Mouse (Mus musculus) gastrocnemius, postnatal 25 days (tissue): ENCODE data around the gene Stat5b. TPM values are rescaled to one million over a fixed set of nuclear protein-coding genes. Genes with fewer than 3 reads are reported as not detected.

Source experiments
- DNase-seq: peaks from one replicate; pipeline ENCODE4 v3.0.0; 2022
- total RNA-seq, 2 experiments: library from RNA; stranded (reverse); gene quantifications; 1 replicate in 1 of 2; 2 replicates in 1 of 2; pipeline ENCODE4 v1.2.3; 2021

The Stat5b gene
- total RNA-seq, 2 experiments from 2014 or later, result 93.2 to 126 TPM

DNA sequence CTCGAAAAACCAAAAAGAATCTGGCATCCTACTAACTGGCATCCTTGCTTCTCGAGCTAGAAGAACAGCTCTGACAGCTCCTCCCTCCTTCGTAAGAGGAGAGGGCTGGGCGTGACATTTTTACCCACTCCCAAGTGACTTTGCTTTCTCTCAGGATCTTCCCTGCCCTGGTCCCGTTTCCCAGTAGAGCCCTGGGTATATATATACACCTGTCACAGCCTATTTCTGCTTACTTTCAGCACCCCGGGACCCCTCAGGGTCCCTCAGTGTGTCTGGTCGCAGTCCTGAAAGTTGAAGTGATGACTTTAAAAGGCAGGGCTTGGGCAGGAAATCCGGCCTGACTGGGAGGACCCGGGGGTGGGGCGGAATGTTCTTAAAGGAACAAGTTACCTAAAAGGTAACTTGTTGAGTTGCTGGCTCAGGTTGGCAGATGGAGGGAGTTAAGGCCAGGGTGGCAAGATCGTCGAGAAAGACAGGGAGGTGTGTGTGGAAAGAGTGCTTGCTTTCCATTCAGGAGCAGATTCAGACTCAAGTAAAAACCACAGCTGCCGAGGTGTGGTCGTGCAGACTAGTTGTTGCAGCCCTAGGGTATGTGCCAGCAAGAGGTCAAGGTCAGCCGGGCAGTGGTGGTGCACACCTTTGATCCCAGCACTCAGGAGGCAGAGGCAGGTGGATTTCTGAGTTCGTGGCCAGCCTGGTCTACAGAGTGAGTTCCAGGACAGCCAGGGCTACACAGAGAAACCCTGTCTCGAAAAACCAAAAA, 79.7 kb downstream of the Stat5b start, which contains the start of gene Ghdc:
Ghdc (minus strand) TSS at position 312 of the 763 bp plus-strand sequence.
- peak; percentile 82 for DNase-seq

DNA sequence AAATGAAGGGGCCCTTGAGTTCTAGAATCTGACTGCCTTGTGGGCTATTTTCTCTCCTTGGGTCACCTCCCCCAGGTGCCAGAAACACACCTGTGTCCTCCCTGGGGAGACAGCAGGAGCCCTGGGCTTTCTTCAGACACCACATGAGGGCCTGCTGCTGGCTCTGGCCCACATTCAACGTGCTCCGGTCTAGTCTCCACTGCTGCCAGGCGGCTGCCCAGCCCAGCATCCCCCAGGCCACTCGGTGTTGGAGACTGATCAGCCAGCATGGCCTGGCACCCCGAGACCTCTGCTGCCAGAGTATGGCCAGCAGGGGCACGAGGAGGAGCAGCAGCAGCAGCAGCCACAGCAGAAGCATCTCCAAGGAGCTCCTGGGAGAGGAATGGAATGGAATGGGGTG, 80.5 kb downstream of the Stat5b start:
- DNase-seq, result no peak

DNA sequence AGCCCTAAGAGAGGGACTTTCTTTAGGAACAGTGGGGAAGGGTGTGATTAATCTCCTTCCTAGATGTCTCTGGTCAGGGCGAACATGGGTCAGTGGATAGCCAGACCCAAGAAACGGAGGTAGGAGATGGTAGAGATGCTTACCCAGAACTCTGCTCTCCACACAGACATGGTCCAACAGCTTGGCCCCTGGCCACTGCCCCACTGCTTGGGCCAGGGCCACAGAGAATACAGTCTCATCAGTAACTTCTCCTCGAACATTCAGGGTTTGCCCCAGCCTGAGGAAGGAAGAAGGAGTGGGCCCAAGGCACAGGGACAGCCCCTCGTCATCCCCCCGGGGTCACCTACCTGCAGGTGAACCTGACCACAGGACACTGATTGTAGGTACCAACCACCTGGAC, 82.7 kb downstream of the Stat5b start:
- no peak for DNase-seq

GRCm38 (mm10) chr11:100766726-100767125, 83.8 kb downstream of the Stat5b start:
- DNase-seq, result no peak

GRCm38 (mm10) chr11:100762831-100763230, 87.7 kb downstream of the Stat5b start, which contains the start of gene Hcrt:
TSS of gene Hcrt (minus strand) at chr11:100762931.
- no peak for DNase-seq

- DNase-seq, result peak; percentile 82
Observed at GRCm38 (mm10) chr11:100761547-100762045, 88.9 kb downstream of the Stat5b start.

GRCm38 (mm10) chr11:100759611-100760233, 90.8 kb downstream of the Stat5b start, which contains the start of gene Kcnh4:
TSS of gene Kcnh4 (minus strand) at chr11:100759942.
- no peak for DNase-seq

DNA sequence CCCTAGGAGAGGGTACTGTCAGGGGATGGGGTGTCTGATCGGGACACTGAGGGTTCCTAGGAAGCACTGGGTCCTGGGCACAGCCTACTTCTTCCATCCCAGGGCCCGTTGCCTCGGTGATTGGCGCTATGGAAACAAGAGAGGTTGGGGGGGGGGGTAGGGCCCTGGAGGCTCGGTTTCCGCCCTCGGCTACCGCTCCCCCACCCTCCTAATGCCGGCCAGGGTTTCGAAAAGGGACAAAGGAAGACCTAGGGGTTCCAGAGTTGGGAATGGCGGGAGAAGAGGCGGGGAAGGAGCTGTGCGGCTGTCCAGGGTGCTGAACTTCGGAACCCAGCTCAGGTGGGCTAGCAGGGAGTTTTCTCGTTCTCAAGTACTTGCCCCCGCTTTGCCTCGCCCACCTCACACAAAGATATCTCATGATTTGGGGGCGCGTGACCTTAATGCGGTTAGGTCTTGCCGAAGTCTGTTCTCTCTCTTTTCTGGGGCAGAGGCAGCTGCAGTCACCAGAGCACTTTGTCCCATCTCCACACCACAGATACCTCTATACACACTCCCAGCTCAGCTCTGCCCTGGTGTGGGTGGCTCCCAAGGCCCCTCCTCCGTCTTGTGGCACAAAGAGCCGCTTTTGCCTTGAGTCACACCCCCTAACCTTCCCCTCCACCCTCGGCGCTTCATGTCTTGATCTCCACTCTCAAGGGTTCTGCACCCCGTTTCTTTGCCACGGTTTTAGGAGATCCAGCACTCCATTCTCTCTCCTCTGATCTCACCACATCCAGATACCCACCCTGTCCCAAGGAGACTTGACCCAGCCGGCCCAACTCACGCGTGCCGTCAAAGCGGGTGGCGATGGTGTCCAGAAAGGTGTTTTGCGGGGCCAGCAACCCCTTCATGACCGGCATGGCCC, 91.6 kb downstream of the Stat5b start:
- no peak for DNase-seq

DNA sequence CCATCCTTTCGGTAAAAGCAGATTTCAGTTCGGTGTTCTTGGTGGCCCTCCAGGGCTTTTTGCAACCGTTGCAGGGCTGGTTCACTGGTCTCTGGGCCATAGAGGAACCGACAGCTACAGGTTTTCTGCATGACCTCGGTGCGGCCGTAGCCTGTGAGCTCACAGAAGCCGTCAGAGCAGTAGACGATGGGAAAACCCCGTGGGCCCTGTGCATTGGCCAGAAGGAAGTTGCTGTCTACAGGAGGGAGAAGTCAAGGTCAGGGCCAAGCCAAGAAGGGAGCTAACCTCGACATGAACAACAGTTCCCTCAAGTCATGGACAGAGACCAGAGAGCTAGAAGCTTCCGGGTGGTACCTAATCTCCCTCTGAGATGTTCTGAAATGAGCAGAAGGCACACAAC, 93.0 kb downstream of the Stat5b start:
- no peak for DNase-seq

GRCm38 (mm10) chr11:100756476-100756875, 94.0 kb downstream of the Stat5b start:
- no peak for DNase-seq

DNA sequence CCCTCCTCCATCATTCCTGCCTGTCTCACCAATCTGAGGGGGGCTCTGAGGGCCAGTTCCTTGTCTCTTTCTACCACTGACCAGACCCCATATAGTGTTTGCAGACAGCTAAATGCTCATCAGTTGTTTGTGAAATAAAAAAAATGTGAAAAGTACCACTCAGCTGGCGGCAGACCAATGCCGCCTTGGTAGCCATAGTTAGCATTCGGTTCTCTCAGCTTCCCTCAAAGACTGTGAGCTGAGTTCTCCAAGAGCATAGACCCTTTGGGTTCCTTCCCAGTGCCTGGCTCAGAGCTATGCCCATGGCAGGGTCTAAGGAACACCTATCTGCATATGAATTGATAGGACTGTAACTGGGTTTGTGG, 95.8 kb downstream of the Stat5b start:
- DNase-seq, result no peak

- no peak for DNase-seq
Observed at GRCm38 (mm10) chr11:100754021-100754692, 96.4 kb downstream of the Stat5b start.

GRCm38 (mm10) chr11:100752294-100752693, 98.2 kb downstream of the Stat5b start:
- DNase-seq, result no peak

DNA sequence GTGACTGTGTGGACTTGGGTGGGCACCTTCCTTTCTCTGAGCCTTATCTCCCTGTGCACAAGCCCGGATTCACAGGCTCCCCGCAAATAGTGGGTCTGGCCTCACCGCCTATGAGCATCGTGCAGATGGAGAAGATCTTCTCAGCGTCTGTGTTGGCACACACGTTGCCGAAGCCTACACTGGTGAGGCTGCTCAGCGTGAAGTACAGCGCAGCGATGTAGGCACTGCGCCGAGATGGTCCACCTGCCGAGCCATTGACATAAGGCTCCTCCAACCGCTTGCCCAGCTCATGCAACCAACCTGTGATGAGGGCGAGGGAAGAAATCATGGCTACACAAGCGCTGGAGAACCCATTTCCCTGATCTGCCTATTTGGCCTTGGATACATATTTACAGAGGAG, 100.4 kb downstream of the Stat5b start:
- DNase-seq, result no peak

GRCm38 (mm10) chr11:100749469-100749868, 101.1 kb downstream of the Stat5b start:
- no peak for DNase-seq

DNA sequence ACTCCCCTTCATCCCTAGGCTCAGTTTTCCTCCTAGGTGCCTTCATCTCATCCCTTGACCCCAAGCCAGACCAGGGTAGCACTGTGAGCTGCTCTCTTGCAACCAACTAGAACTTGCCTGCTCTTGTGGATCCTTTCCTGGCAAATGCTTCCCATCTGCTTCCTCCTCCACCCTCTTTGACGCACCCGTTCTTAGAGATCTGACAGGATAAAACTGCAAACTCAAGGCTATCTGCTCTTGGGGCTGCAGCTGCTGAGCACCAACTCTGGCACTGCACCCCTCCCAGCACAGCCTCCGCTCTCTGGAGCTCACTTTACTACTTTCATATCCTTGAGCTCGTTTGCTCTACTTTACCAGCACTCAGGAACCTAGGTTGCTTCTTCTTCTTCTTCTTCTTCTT, 101.9 kb downstream of the Stat5b start:
- DNase-seq, result no peak

DNA sequence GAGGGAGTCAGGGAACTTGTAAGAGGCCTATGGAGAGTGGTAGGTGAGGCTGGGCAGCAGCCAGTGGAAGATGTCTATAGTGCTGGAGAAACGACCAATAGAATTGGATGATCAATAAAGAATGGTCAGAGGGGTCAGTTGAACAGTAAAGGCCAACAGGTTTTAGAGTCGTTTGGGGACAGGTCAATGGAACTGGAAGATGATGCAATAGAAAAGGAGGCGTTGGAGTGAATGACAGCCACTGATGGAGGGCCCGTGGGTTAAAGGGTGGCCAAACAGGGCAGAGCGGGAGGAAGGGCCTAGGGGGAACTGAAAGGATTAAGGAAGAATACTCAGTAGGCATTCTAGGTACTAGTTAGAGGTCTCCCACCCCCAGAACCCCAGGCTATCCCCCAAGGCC, 103.4 kb downstream of the Stat5b start:
- no peak for DNase-seq

GRCm38 (mm10) chr11:100746546-100746945, 104.0 kb downstream of the Stat5b start:
- DNase-seq, result no peak

DNA sequence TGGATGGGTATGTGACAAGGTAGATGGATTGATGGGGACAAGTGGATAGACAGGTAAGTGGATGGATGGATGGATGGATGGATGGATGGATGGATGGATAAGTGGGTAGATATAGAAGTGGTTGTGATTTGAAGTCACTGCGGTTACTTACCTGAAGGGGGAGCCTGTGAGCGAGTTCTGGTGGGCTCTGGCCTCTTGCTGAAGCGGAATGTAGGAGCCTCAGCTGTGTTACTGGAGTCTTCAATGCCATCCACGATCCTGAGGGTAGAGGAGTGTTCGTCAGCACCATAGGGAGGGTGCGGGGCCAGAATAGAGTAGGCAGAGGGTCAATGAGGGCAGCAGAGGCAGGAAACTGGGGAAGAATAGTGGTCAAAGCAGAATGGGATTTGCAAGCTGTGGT, 105.4 kb downstream of the Stat5b start:
- no peak for DNase-seq

DNA sequence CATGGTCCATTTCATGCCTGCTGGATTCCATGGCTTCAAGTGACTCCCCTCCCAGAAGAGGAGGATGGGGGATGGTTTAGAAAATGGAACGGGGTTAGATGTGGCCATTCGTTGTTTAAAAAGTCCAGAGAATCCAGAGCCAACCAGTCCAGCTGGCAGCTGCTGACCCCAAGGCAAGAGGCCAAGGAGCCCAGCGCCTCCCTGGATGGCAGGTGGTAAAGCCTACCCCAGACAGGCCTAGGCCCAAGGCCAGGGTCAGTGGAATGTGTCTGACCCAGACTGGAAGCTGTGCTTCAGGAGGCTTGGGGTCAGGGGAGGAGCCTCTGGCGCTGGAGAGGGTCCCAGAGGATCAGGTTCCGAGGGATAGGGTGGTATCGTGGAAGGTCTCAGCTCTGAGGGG, 109.2 kb downstream of the Stat5b start:
- peak; percentile 73 for DNase-seq

DNA sequence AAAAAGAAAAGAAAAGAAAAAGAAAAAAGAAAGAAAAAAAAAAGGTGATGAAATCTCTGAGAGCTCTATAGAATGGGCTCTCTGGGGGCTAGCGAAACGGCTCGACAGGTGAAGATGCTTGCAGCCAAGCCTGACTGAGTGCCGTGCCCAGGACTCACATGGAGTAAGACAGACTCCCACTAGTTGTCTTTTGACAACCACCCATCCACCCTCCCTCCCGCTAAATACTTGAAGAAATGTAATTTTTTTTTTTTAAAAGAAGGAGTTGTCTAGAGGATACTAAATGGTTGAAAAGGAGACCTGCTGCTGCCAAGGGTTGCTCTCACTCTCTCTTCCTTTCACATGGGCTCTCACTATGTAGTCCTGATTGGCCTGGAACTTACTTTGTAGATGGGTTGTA, 111.8 kb downstream of the Stat5b start:
- DNase-seq, result no peak

GRCm38 (mm10) chr11:100738066-100738604, 112.4 kb downstream of the Stat5b start, which contains the start of gene Rab5c:
TSS of gene Rab5c (minus strand) at chr11:100738215.
- DNase-seq, result peak; percentile 99
